Comparison of ENCODE assay signal across 8 mouse cellular contexts in the genomic region with DNA sequence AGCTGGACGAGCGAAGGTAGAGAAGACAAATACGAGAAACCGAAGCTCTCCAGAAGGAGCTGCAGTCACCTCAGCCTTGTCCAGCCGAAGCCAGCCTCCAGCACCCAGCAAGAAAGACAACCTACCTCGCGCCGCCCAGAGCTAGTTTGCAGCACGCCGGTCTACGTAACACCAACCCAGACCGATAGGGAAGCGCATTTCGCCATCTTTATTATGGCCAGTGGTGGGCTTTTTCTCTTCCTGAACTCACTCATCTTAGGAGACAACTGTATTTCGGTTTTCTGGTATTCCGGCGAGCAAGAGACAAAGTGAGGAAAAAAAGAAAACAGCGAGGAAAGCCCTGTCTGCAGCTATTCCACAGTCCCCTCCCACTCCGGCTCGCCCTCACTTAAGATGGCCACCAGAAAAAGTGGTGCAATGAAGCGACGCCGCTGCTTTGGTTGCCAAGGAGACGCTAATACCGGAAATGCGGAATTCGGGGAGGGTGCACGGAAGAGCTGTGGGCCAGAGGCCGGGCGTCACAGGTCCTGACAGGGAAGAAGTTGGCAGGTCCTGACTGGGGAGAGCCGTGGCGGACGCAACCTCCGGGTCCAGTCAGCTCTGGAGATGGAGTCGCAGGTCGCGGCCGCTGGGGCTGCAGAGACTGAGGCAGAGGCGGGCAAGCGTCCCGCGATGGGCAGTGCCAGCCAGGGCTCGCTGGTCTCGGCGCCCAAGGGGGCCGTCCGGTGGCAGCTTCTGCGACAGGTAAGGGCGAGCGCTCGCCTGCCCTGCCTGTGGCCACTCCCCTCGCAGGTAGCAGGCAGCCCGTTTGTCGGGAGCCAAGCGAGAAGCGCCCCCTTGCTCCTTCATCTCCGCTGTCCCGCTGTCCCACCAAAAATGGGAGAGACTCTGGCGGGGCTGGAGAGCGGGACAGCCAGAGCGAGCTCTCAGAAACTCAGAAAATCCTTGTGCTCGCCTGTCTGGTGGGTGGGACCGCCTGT. TPM values are rescaled to one million over a fixed set of nuclear protein-coding genes. Genes with fewer than 3 reads are reported as not detected.
DNase-seq lines count a peak whose midpoint lies in the region; ATAC-seq lines count a peak whose summit lies in the region.

A gene (minus strand): TSS at position 122 of the 980 bp plus-strand sequence.
A gene (plus strand): TSS at position 433 of the 980 bp plus-strand sequence.

- peaks cover 31% of the 10 kb centered on the region for H3K4me1 ChIP-seq in hindbrain, embryonic 15.5 days (replicated peaks)

- ATAC-seq in hindbrain, embryonic 15.5 days (ENCODE audit: low FRiP score, low read depth): peak; percentile 98

- DNase-seq in T-cell, adult 2 months (ENCODE audit: low spot score): peak; percentile 96
- peak; percentile 94 to 96 for DNase-seq in cerebellum, postnatal 36 days
- DNase-seq in frontal cortex, postnatal 36 days (ENCODE audit: low spot score in 2 of 2): peak; percentile 95 to 97
- peak; percentile 90 for DNase-seq in left cerebral cortex, adult 11 months (ENCODE audit: low spot score)
- DNase-seq in lung, postnatal 4 days: peak; percentile 96 to 97
- peak; percentile 98 for DNase-seq in retina, postnatal 7 days (ENCODE audit: low read depth, low spot score)
- peak; percentile 89 for DNase-seq in urinary bladder, adult 2 months (ENCODE audit: low spot score)

- H3K9ac ChIP-seq in hindbrain, embryonic 15.5 days: peak within 1 kb of the TSS; percentile 85

- H3K27me3 ChIP-seq in hindbrain, embryonic 15.5 days: no peaks in the 10 kb centered on the region

- peak within 1 kb of the TSS; percentile 88 for H3K4me2 ChIP-seq in hindbrain, embryonic 15.5 days

- H3K9me3 ChIP-seq in hindbrain, embryonic 15.5 days: no peaks in the 10 kb centered on the region

- peak within 1 kb of the TSS; percentile 86 for H3K4me3 ChIP-seq in hindbrain, embryonic 15.5 days

- no peaks in the 10 kb centered on the region for H3K36me3 ChIP-seq in hindbrain, embryonic 15.5 days

- peak within 1 kb of the TSS; percentile 91 for H3K27ac ChIP-seq in hindbrain, embryonic 15.5 days (replicated peaks)

- WGBS in hindbrain, embryonic 15.5 days: under 1% methylated on average over 53 of the region's 63 CpGs

RNA-seq across cellular contexts. Expression of the first gene that starts in this region (rescaled TPM):
- 115 and 129 TPM in 2 replicates for polyA plus RNA-seq in hindbrain, embryonic 15.5 days (2015; fragmentation: Nextera tagmentation; extraction: Ambion mirVana)
- polyA plus RNA-seq in urinary bladder, adult 2 months (2012; rRNA removed): 32.5 and 35.4 TPM in 2 replicates

RNA-seq across cellular contexts. Expression of the second gene that starts in this region (rescaled TPM):
- 20.1 and 20.8 TPM in 2 replicates for polyA plus RNA-seq in hindbrain, embryonic 15.5 days (2015; fragmentation: Nextera tagmentation; extraction: Ambion mirVana)
- polyA plus RNA-seq in urinary bladder, adult 2 months (2012; rRNA removed): 2.7 and 2.9 TPM in 2 replicates

Comparison
In these comparisons a context has a peak if more than half of its experiments do, and no peak if none do; other contexts are left out.
1. Peak in every context shown above with its lines: DNase-seq, ATAC-seq, H3K4me3 ChIP-seq and H3K27ac ChIP-seq.